Mouse (Mus musculus): Measurements from ENCODE around the gene Scamp1. TPM values are rescaled to one million over a fixed set of nuclear protein-coding genes. Genes with fewer than 3 reads are reported as not detected.

Scamp1 gene
- polyA plus RNA-seq, 1 experiment: not detected

DNA sequence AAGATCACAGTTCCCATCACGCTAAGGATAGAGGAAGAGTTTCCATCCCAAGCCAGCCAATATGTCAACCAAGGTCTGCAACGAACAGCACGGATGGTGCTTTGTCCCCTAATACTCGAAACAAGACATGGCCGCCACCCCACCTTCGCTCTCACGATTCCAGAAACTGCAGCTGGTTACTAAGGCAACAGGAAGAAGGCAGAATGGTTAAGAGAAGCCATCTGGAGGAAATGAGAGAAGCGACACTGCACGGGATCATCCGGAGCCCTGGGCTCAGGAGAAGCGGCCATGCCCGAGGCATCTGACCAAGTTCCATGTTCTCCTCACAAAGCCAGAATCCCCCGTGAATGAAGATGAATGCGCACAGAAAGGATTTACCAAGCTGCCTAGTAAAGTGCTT, 62.0 kb downstream of the Scamp1 start:
- Histone ChIP-seq H3K4me3 (ENCODE audit: insufficient read depth, low read depth, low read length) (peak overlapping the region; percentile 12), H3K4me1 (ENCODE audit: control insufficient read depth, insufficient read depth, low read length) (peaks cover 15% of the 10 kb centered on the region), H3K27ac (ENCODE audit: insufficient read depth, low read depth, low read length) (peak overlapping the region; percentile 67)
- TF ChIP-seq POLR2A (IDR thresholded peaks at IDR 0.05; ENCODE audit: insufficient read depth, low read depth, low read length): no peak
- TF ChIP-seq CTCF (IDR thresholded peaks at IDR 0.05; ENCODE audit: insufficient read depth, low read depth, low read length): no peak
- WGBS: 33% methylated on average over 14 of the region's 14 CpGs

DNA sequence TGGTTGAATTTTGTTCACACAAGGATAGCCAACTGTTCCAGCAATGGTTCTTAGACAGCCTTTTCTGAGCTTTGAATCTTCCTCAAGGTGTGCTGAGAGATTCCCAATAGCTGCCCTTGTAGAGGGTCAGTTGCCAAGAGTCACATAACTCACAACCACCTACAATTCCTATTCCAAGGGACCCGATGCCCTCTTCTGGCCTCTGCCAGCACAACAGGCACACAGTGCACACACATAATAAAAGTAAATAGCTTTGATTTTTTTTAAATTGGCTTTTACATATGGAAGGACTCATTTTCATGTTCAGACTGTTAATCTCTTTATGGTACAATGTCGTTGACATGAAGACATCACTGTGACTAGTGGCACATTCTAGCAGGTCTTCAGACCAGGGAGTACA, 72.9 kb downstream of the Scamp1 start:
- peaks cover 4% of the 10 kb centered on the region for H3K4me1 ChIP-seq (ENCODE audit: control insufficient read depth, insufficient read depth, low read length)
- TF ChIP-seq CTCF (IDR thresholded peaks at IDR 0.05; ENCODE audit: insufficient read depth, low read depth, low read length) (no peak), POLR2A (IDR thresholded peaks at IDR 0.05; ENCODE audit: insufficient read depth, low read depth, low read length) (no peak)
- WGBS: 94% methylated on average over 2 of the region's 2 CpGs
- no peak overlapping the region for H3K27ac ChIP-seq (ENCODE audit: insufficient read depth, low read depth, low read length)
- H3K4me3 ChIP-seq (ENCODE audit: insufficient read depth, low read depth, low read length): no peak overlapping the region

DNA sequence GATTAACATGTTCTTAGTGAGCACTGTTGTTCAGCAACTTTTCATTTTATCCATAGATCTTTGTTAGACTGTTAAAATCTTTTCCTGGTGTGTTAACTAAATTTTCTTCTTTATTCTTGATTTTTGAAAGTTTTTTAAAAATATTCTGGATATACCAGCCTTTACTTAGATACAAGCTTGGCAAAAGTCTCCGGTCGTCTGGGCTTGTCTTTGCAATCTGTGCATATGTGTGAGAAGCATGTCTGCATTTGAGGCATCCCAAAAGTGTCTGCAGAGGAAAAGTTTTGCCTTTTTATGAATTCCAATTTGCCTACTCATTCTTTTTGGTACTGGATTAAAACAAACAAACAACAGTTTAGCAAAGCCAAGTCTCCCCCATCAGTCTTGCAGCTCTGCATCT, 73.5 kb downstream of the Scamp1 start:
- TF ChIP-seq CTCF (IDR thresholded peaks at IDR 0.05; ENCODE audit: insufficient read depth, low read depth, low read length) (no peak), POLR2A (IDR thresholded peaks at IDR 0.05; ENCODE audit: insufficient read depth, low read depth, low read length) (no peak)
- peaks cover 4% of the 10 kb centered on the region for H3K4me1 ChIP-seq (ENCODE audit: control insufficient read depth, insufficient read depth, low read length)
- 97% methylated on average over 2 of the region's 2 CpGs for WGBS
- H3K4me3 ChIP-seq (ENCODE audit: insufficient read depth, low read depth, low read length): no peak overlapping the region
- H3K27ac ChIP-seq (ENCODE audit: insufficient read depth, low read depth, low read length): peak overlapping the region; percentile 41; the same call in 1 of the 2 replicates

DNA sequence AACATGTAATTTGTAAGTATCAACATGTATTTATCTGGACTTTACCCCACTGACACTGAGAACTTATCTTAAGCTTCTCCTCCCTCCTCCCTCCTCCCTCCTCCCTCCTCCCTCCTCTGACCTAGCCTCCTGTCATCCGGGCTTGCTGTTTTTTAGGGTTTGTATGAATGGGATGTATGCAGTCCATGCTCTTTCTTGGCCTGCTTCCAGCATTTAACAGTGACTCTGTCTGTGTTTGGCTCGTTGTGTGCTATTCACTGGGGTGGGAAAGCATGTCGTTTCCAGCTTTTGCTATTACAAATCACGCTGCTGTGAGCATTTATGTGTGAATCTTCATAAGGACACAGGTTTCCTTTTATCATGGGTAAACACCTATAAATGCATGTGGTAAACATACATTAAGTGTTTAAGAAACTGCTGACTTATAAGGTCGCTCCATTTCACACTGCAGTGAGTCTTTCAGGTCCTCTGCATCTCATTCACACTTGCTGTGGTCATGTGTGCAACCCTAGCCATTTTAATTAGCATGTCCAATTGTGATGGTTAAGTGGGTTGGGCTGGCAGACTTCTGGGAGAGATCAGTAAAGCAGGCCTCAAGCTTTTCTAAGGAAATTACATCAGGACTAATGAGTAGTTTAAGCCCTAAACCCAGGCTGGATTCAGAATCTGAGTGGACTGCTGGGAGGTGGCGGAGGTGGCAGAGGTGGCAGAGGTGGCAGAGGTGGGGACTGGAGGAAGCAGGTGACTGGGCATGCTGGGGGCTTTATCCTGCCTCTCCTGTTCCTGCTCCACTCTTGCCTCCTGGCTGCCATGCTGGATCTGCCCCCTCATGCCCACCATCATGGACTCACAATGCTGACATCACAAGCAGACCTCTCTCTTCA, 74.2 kb downstream of the Scamp1 start:
- 31% methylated on average over 6 of the region's 6 CpGs for WGBS
- Histone ChIP-seq H3K4me3 (ENCODE audit: insufficient read depth, low read depth, low read length) (no peak overlapping the region), H3K27ac (ENCODE audit: insufficient read depth, low read depth, low read length) (peak overlapping the region; percentile 41), H3K4me1 (ENCODE audit: control insufficient read depth, insufficient read depth, low read length) (peaks cover 4% of the 10 kb centered on the region)
- no peak for TF ChIP-seq POLR2A (IDR thresholded peaks at IDR 0.05; ENCODE audit: insufficient read depth, low read depth, low read length)
- TF ChIP-seq CTCF (IDR thresholded peaks at IDR 0.05; ENCODE audit: insufficient read depth, low read depth, low read length): no peak

DNA sequence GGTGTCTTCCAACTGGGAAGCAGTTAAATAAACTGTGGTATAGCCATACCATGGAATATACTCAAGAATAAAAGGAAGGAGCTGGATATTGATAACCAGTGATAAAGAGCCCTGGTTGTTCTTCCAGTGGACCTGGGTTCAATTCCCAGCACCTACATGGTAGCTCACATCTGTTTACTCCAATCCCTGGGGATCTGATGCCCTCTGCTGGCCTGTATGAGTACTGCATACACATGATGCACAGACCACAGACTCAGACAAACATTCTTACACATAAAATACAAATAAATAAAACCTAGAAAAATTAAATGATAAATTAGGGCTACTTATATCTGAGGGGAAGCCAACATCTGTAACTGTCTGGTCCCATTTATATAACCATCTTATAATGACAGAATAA, 76.8 kb downstream of the Scamp1 start:
- Histone ChIP-seq H3K4me1 (ENCODE audit: control insufficient read depth, insufficient read depth, low read length) (peaks cover 4% of the 10 kb centered on the region), H3K27ac (ENCODE audit: insufficient read depth, low read depth, low read length) (no peak overlapping the region), H3K4me3 (ENCODE audit: insufficient read depth, low read depth, low read length) (no peak overlapping the region)
- TF ChIP-seq CTCF (IDR thresholded peaks at IDR 0.05; ENCODE audit: insufficient read depth, low read depth, low read length): no peak
- no peak for TF ChIP-seq POLR2A (IDR thresholded peaks at IDR 0.05; ENCODE audit: insufficient read depth, low read depth, low read length)

DNA sequence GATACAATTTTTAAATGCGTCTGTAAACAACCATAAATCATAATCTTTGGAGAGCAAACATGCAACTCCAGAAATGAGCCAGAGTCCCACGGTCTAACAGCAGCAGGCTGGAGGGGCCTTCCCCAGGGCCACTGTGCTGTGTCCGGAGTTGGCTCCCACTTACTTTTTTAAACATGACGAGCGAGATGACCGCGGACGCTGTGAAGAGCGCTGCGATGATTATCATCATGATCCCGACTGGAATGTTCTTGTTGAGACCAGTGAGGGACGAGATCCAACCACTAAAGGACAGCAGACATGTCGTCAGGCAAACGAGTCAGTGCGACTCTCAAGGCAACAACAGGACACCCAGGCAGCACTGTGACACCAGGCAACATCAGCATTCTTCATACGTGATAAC, 77.7 kb downstream of the Scamp1 start:
- 98% methylated on average over 16 of the region's 16 CpGs for WGBS

DNA sequence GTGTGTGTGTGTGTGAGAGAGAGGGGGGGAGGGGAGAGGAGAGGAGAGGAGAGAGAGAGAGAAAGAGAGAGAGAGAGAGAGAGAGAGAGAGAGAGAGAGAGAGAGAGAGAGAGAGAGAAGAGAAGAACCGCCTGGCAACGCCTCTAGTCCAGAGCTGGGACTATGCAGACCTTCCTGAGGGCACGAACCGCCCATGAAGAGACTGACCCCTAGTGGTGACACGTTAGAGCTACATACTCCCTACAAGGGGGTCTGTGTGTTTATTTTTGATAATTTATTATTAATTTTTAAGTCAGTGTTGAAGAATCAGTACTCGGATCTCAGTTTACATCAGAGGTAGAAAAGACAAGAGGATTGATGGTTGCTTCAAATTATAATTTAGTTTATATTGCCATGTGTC, 80.4 kb downstream of the Scamp1 start:
- no peak overlapping the region for H3K4me3 ChIP-seq (ENCODE audit: insufficient read depth, low read depth, low read length)
- 17% methylated on average over 6 of the region's 6 CpGs for WGBS

More for the DNA sequence above, 77.7 kb downstream of the Scamp1 start:
- H3K27ac ChIP-seq (ENCODE audit: insufficient read depth, low read depth, low read length): no peak overlapping the region
- no peak for TF ChIP-seq POLR2A (IDR thresholded peaks at IDR 0.05; ENCODE audit: insufficient read depth, low read depth, low read length)
- no peak for TF ChIP-seq CTCF (IDR thresholded peaks at IDR 0.05; ENCODE audit: insufficient read depth, low read depth, low read length)
- no peak overlapping the region for H3K4me3 ChIP-seq (ENCODE audit: insufficient read depth, low read depth, low read length)
- peaks cover 4% of the 10 kb centered on the region for H3K4me1 ChIP-seq (ENCODE audit: control insufficient read depth, insufficient read depth, low read length)

DNA sequence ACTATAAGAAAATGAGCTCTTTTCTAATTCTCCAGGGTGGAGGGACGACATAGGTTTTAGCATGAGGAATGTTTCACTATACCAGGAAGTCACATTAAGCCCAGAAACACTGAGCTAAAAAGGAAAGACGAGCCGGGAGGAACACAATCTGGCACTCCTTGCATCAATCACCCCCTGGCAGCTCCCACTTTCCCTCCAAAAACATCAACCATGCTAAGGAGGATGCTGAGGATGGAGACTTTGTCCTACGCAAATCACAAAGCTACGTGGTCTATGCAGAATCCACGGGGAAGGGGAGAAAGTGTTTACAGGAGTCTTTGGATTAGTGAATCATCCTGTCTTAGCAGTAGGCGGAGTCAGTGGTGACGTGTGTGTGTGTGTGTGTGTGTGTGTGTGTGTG, 85.8 kb downstream of the Scamp1 start:
- Histone ChIP-seq H3K4me1 (ENCODE audit: control insufficient read depth, insufficient read depth, low read length) (no peaks in the 10 kb centered on the region), H3K4me3 (ENCODE audit: insufficient read depth, low read depth, low read length) (no peak overlapping the region), H3K27ac (ENCODE audit: insufficient read depth, low read depth, low read length) (no peak overlapping the region)
- 51% methylated on average over 8 of the region's 8 CpGs for WGBS
- no peak for TF ChIP-seq POLR2A (IDR thresholded peaks at IDR 0.05; ENCODE audit: insufficient read depth, low read depth, low read length)

More for the DNA sequence above, 80.4 kb downstream of the Scamp1 start:
- Histone ChIP-seq H3K27ac (ENCODE audit: insufficient read depth, low read depth, low read length) (no peak overlapping the region), H3K4me1 (ENCODE audit: control insufficient read depth, insufficient read depth, low read length) (no peaks in the 10 kb centered on the region)
- TF ChIP-seq CTCF (IDR thresholded peaks at IDR 0.05; ENCODE audit: insufficient read depth, low read depth, low read length) (peak; percentile 49; the same call in 1 of the 2 replicates), POLR2A (IDR thresholded peaks at IDR 0.05; ENCODE audit: insufficient read depth, low read depth, low read length) (no peak)

DNA sequence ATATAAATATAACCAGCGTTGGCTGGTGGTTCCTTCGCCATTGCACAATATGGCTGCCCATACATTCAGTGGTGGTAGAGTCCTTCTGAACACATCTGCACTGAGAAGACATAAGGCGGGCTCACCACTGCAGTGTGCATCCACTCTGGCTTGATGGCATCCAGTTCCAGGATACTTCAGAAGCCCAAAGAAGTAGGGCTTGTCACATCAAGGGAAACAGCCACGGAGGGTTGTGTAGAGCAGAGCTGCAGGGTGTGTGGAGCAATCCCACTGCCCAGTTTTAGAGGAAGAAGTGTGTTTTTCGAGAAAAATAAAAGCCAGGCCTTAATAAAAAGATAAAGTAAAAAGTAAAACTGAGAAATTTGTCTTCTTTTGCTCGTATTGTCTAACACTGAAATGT, 87.0 kb downstream of the Scamp1 start:
- Histone ChIP-seq H3K4me1 (ENCODE audit: control insufficient read depth, insufficient read depth, low read length) (no peaks in the 10 kb centered on the region), H3K27ac (ENCODE audit: insufficient read depth, low read depth, low read length) (no peak overlapping the region), H3K4me3 (ENCODE audit: insufficient read depth, low read depth, low read length) (no peak overlapping the region)
- 93% methylated on average over 6 of the region's 6 CpGs for WGBS
- TF ChIP-seq POLR2A (IDR thresholded peaks at IDR 0.05; ENCODE audit: insufficient read depth, low read depth, low read length) (no peak), CTCF (IDR thresholded peaks at IDR 0.05; ENCODE audit: insufficient read depth, low read depth, low read length) (no peak)

All from olfactory bulb, adult 2 months (tissue).